Mouse (Mus musculus) testis, adult 2 months (tissue): ENCODE data around the gene Arl5b.

ENCODE experiments used
- CTCF ChIP-seq: fragments of 200-500 bp; IDR thresholded peaks from 2 replicates; pipeline ENCODE4 v1.5.1; 2012; ENCODE audit warnings: low read depth, mild to moderate bottlenecking, inconsistent platforms, low read length, moderate library complexity; ENCODE audit not compliant: control insufficient read depth, insufficient read depth, insufficient replicate concordance
- POLR2A ChIP-seq: fragments of 200-500 bp; IDR thresholded peaks from 2 replicates; pipeline ENCODE4 v1.6.1; 2012; ENCODE audit warnings: low read depth, mild to moderate bottlenecking, inconsistent platforms, low read length, moderate library complexity; ENCODE audit not compliant: control insufficient read depth

- TF ChIP-seq CTCF (no peak), POLR2A (no peak)
Measured at GRCm38 (mm10) chr2:15104386-15104785, 55.2 kb downstream of the Arl5b start.
